Mouse (Mus musculus) heart, adult 8-10 months (tissue): ENCODE results near the gene Insc. TPM values are rescaled to one million over a fixed set of nuclear protein-coding genes. Genes with fewer than 3 reads are reported as not detected.

ENCODE experiments used
- DNase-seq: peaks from one replicate; pipeline ENCODE4 v3.0.0; 2022; ENCODE audit warnings: low spot score
- total RNA-seq, 4 experiments: library from RNA; stranded (reverse); gene quantifications; 2 replicates each; pipeline ENCODE4 v1.2.4; 2022

Gene Insc
- total RNA-seq, 4 experiments from 2014 or later: 0.14 to 0.90 (median 0.28) TPM

DNA sequence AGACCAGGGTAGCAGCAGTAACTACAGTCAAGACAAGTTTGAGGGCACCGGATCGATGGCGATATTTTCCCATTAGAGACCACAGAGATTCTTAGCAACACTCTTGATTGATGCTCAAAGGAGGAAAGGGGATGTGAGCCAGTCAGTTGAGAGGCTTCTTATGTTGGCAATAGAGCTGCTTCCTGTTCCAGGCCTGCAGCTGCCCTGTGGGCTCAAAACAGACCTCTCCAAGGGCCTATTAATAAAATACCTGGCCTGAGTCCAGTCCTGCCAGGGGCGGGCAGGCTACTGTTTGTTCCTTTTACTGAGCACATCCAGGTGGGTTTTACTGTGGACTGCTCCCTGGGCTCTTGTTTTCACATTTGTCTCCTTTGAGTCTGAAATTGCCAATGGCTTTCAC is 83.9 kb downstream of the Insc start:
- DNase-seq: no peak

DNA sequence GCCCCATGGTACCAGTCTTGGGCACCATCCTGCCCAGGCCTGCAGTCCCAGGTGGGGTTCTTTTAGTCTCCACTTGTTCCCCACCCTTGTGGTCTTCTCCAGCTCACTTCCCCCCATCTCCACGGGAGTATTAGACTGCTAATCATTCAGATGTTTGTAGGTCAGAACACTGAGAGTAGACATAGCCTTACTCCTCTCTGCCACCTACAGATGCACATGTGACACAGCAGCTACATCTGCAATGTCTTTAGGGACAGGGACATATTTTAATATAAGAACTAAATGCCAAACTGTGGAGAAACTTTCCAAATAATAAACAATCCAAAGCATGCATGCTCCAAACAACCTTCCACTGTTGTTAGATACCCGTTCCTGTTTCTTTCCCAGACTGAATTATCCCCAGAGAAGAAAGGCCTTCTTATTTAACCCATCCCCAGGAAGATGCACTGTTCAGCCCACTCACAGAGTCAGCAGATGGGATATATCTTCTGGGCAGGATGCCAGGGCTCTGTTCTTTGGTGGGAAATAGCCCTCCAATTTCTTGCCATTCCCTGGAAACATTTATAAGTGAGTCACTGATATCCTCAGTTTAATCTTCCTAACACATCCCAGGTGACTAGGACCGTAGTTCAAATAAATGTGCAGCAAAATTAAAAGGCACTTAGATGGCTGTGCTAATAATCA is 88.9 kb downstream of the Insc start:
- DNase-seq: no peak

DNA sequence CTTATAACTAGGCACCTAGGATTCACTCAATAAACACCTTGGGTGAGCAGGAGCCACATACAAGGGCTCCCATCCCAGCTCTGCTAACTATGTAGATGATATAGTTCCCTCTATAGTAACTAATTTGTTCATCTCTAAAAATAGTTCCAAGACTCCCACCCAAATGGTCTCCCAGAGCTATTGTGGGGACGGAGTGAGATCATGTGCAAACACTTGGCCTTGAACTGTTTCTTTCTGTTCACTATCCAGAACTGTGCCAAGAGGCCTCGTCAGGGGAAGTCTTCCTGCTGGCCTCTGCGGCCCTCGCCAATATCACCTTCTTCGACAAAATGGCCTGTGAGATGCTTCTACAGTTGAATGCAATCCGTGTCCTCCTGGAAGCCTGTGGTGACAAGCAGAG is 91.0 kb downstream of the Insc start:
- no peak for DNase-seq

DNA sequence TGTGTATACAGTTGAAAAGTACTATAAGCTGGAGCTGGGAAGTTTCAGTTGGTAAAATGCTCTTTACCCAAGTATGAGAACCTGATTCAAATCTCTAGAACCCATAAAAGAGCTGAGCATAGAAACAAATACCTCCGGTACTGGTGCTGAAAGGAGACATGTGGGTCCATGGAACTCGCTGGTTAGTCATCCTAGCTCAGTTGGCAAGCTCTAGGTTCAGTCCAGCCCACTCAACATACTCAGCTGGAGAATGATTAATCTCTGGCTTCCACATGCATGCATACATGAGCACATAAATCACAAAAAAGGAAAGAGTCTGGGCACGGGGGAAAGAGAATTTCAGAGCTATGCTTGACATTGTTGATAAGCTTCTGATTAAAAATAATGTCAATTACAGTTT is 93.8 kb downstream of the Insc start:
- no peak for DNase-seq

DNA sequence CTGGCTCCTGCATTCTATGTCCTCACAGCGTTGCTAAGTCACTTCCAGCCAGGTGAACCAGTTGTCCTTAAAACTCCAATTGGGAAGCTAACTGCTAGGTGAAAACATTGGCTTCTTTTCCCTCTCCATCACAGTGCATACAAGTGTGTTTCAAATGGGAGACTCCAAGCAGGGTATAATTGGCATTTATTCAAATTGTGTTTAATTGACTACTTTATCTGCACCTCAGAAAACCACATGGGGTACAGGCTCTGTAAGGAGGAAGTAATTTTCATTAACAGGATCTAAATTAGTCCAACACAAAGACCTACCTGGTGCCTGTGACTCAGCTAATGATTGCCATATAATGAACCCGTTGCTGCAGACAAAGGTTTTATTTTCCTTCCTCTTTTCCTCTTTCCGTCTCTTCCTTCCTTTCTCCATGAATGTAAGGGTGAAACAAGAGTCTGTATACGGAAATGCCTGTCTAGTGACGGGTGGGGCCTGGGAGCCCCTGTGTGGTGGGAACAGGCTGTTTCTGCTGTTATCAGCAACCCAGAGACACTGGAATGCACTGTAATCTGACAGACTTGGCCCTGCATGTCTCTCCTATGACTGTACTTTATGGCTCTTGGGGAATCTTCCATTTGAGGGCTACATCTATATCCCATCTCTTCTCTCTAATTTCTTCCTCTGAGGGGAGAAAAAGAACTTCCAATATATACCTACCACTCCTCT is 96.7 kb downstream of the Insc start:
- DNase-seq: no peak

DNA sequence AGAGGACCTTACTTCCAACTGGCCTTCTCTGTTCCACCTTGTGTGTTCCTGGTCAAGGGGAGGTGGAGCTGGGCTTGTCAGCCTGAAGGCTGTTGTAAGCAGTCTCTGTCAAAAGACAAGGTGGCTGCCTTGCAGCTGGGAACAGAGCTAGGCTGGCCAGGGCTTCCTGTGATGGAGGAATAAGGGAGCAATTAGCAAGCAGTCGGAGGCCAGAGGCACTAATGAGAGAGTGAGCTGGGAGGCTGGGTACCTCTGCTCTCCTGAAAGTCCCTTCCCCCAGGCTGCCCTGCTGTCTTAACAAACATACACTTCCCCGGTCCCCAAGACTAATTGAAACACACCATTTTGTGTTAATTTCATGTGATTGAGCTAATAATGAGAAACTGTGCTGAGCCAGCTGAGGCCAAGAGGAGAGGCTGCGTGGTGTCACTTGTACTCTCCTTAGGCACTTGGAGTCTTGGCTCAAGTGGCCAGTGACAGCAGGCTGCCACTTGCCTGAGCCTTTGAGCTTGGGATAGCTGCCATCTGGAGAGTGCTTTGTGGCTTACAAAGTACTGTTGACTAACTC is 99.2 kb downstream of the Insc start:
- DNase-seq: no peak

DNA sequence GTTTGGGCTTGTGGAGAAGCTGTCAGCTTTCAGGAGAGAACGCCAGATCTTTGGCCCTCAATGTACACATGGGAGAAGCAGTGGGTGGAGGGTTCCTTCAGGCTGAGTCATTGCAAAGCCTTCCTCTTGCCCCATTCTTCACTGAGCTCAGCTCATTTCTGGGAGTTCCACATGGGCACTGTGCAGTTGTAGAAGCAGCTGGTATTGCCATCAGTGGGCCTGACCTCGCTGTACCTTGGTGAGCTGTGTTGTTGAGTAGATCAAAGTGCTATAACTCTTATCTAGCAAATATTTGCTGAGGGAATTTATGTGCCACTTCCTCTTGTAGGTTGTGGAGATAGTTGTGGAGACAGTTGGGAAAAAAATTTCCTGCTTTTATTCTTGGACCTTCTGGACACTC is 103.7 kb downstream of the Insc start:
- DNase-seq: no peak

DNA sequence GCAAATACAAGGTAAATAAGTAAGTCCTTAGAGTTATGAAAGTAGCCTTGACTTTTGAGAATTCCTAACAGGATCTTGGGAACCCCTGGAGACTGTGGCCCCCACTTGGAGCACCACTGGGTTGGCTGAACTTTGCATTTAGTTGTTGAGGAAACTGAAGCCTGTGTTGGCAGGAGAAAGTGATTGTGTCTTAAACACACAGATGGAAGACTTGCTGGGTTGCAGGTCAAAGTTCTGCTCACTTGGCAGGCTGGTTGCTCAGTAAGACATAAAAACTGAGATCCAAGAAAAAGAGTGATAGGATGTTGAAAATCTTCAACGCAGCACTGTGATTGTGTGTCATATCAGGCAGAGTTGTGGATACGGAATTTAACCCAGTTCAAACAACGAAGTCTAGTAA is 108.9 kb downstream of the Insc start:
- no peak for DNase-seq

DNA sequence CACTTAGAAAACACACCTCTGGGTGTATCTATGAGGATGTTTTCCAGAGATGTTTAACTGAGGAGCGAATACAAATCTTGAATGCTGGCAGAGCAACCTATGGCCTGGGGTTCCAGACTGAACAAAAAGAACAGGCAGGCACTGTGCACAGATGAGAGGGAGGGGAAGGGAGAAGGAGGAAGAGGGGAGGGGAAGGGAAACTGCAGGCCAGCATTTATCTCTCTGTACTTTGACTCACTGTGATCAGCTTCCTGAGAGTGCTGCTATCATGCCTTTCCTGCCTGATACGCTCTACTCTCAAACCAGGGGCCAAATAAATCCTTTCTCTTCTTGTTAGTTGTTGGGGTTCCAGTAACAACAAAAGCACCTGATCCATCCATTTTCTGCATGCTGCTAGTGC is 110.7 kb downstream of the Insc start:
- no peak for DNase-seq

DNA sequence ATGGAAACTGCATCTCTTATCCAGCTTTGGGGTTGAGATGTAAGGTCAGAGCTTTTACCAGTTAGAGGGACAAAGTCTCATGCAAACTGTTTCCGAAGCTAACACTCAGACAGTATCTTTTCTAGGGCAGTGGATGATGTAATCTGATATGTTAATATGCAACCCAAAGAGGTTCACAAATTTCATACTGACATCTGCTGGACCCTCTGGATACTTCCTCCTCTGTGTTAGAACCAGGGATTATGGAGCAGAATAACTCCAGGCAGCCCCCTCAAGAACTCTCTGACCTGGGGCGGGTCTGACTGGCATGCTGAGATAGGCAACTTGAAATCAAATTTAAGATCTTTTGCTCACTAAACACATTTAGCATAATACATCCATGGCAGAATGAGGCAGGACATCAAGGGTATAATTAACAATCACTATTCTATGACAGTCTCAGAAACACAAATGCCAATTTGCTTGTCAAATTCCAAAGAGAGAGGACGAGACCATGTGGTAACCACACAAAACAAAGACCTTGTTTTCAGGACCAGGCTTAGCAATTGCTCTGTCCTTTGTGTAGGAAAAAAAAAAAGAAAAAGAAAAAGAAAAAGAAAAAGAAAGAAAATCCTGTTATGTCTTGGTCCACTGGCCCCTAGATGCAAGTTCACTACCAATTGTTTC is 117.5 kb downstream of the Insc start:
- no peak for DNase-seq

DNA sequence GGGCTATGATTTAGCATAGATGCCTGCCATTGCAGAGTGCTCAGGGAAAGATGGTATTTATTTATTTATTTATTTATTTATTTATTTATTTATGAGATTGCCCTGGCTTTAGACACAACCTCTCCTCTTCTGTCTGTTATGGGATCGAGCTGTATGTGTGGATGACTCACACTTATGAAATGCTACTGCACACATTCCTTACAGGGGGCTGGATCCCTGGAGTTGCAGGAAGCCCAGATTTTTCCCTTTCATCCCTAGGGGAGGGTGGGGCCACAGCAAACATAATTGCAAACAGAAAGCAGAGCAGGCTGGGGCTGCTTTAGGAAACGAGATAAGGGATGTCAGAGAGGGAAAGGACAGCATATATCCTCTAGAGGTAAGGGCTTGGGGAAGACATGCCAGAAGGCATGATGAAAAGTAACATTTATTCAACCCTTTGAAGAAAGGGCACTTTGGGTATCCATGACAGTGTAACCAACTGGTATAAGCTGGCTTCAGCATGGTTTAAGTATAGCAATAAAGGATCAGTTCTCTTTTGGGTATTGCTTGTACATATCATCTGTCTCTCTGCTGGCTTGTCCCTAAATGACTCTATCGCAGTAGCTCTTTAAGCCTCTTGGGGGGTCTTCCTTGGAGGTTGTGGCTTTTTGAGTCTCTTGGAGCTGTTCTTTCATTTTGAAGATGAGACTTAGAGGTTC is 130.0 kb downstream of the Insc start:
- no peak for DNase-seq

DNA sequence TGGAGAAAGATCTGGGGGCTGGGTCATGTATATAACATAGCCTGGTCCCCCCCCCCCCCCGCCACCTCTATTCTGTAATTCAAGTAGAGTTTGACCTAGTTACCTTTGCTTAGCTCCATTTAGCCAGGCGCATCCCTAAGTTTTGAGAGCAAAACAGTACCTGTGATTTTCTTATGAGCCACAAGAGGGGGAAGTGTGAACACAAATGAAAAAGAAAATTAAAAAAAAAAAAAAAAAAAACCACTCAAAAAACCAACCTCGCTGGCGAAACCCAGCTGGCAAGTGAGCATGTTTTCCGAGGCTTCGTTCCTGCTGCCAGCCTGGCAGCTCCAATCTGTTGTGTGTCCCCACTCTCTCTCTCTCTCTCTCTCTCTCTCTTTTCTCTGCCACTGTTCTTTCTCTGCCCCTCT is 130.5 kb downstream of the Insc start:
- no peak for DNase-seq

DNA sequence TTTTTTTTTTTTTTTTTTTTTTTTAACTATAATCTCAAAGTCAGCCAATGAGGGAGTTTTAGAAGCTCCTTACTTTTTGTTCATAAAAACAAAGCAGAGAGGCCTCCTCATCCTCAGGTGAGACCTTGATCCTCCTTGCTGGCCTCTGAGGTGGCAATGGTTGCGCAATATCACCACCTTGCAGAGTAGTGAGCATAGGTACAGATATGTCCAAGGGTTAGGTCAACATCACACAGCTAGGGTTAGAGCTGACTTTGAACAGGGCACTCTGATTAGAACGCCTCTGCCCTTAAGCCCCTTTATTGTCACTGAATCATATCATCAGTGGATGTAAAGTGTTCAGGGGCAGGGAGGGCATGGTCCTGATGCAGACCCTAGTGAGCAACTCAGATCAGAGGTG is 131.1 kb downstream of the Insc start:
- no peak for DNase-seq

DNA sequence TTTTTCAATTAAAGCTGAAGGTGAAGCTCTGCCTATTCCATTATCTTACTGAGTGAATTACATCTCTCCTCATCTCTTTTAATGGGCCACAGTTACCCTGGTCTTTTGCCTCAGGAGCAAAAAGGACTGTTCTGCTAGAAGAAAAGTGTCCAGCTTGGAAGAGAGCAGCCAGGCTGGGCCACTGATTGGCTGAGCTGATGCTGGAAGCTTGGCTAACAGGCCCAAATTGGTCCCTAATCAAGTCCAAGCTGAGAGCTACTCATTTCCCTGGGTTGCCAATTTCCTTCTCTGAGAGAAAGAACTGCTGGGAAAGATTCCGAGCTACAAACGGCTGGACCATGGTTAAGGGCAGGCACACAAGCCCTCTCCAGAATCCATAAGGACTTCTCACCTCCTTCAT is 140.1 kb downstream of the Insc start:
- DNase-seq: no peak

DNA sequence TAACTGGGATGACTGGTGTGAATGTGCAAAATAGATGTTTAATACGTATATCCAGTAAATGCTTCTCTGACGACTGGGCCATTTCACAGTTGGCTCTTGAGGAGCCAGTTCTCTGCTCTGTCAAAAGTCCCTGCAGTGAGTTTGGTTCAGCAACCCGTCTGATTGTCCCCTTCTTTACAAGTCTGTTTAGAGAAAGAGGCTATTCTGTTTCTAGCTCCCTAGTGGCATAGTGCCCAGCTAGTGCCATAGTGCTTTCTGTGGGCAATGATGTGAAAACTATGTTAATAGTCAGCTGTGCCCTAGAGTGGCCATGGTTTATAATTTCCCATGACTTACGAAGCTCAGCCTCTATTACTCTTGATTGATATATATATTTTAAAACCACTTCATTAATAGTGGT is 143.4 kb downstream of the Insc start:
- DNase-seq: no peak

DNA sequence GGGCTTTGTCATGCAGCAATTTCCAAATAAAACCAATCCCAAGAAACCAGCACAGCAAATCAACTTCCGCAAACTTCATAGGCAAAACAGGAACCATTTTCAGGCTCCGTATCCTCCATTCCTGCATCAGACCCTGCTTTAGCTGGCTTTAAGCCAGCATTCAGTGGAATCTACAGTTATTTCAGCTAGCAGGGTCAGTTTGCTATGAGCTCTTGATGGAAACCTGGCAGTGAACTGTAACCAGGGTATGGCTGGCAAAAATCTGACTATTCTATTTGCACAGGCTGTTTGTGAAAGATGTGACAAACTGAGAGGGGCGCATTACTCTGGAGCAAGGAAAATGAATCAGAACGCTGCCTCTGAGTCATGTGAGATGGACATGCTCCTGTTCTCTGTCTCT is 146.7 kb downstream of the Insc start:
- DNase-seq: no peak

DNA sequence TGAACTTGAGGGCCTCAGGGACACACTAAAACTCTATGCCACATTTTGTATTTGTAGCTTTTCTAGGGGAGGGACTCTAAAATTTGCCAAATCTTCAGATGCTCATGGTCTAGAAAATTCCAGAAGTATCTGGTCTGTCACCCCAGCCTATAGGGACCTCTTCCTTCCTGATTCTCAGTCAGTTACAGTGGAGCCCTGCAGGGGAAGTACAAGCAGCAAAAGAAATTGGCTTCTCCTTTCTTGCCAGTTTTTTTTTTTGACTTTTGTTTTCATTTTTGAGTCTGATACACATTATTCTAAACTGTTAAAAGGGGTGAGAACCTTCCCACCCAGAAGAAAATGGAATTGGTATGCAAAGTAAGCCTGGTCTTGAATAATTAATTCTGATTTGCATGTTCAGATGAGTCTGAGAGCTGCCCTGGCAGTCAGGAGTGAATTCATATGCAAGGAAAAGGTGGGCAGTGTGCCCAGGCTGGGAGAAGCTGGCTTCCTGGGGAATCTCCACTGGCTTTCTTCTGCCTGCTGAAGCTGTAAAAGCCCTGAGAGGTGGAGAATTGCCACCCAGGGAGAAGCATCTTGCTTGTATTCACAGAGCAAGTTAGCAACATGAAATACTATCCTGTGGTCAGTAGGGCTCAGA is 149.2 kb downstream of the Insc start:
- DNase-seq: no peak

DNA sequence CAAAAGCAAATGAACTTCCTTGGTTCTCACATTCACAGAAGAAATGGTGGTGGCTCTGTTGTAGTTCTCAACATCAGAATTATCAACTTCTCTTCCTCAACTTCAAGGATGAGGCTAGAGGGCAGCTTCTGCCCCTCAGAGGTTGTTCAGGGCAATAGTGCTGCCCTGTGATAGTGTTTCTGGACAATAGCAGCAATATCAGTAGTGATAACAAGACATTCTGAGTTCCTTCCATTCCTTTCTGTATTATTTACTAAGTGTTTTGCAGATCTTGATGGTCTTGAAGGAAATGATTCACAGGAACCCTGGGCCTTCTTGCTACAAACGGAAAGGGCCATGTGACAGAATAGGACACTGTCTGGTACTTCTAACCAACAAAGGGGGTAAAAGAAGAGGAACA is 150.4 kb downstream of the Insc start:
- no peak for DNase-seq

DNA sequence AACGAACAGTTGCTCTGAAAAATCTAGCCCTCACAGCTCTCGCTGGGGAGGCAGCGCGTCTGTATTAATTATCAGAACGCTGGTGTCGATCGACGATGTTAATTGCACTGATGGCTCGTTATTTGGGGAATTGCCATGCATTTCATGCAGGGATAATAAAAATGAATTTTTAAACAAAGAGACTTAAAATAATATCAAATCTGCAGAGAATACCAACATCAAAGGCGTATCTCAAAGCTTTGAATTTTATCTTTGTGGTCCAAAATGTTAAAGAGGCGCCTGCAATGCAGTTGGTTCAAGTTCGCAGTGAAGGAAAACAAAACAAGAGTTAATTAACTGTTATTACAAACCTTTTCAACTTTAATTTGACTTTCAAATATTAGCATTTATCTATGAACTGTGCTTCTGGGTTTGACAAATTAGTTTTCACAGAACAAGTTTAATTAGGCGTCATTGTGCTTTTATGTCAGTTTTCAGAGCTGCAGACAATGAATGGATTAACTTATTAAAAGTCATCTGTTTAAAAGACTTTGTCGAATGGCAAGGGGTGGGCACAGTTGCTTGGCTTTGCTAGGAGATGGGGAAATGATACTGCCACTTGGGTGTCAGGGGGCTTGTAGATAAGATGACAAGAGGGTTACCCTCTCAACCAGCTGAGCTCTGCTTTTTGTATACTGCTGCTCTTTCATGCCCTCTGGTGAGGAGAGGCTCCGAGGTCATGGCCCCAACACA is 153.6 kb downstream of the Insc start:
- no peak for DNase-seq
